Mouse (Mus musculus): ENCODE measurements around the gene Gpr15. TPM values are rescaled to one million over a fixed set of nuclear protein-coding genes. Genes with fewer than 3 reads are reported as not detected.

The Gpr15 gene
- polyA plus RNA-seq, 1 experiment: 0.03 TPM

DNA sequence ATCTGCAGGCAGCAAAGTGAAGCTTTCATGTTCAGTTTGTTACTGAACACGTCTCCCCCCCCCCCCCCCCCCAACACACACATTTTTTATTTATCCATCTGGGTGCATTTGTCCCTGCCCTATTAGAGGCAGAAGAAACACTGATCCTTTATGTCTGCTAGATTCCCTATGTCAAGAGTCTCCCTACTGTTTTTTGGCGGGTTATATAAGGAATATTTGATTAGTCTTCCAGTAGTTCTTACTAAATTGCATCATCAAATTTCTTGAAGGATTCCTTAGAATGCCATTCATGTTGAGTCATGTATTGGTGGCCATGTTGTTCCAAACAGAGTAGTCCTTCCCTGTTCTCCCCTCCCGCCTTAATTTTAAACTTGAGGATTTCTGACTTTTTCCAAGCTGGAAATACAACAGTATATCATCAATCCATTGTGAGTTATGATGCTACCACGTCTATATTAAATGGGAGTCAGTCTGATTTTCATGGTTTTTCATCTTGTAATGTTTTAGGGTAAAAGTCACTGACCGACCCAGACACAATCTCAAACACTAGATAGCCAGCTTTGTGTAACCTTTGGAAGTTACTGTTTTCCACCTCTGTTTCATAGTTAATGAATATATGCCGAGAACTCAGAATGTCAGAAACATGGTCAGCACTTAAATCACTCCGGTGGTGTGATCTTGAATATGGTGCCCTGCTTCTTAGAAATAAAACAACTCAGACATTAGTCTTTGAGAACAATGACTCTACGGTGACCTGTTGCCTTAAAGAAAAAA is 47.5 kb downstream of the Gpr15 start:
- DNase-seq (ENCODE audit: low spot score): no peak

- no peak for DNase-seq (ENCODE audit: low spot score)
Observed at GRCm38 (mm10) chr16:58670643-58671042, 48.2 kb downstream of the Gpr15 start.

GRCm38 (mm10) chr16:58669917-58670630 is 48.8 kb downstream of the Gpr15 start, which contains the start of gene Cpox:
Cpox (plus strand) TSS chr16:58670292.
- peak; percentile 74 for DNase-seq (ENCODE audit: low spot score)

DNA sequence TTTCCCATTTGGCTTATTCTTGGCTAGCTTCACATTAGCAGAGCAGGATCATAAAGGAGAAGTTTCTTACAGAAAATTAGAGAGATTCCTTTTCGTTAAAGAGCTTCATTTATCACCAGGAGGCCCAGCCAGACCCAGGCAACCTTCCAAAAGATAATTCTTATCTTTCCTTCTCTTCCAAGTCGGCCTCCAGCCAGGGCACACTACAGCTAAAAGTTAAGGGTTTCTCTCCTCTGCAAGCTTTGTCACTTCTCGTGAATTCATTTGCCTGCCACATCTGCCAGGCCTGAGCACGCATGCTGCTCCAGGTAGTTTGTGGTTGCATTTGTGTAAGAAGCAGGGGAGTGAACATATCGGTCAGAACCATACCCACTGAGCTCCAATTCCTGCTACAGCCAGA is 49.6 kb downstream of the Gpr15 start:
- DNase-seq (ENCODE audit: low spot score): no peak

DNA sequence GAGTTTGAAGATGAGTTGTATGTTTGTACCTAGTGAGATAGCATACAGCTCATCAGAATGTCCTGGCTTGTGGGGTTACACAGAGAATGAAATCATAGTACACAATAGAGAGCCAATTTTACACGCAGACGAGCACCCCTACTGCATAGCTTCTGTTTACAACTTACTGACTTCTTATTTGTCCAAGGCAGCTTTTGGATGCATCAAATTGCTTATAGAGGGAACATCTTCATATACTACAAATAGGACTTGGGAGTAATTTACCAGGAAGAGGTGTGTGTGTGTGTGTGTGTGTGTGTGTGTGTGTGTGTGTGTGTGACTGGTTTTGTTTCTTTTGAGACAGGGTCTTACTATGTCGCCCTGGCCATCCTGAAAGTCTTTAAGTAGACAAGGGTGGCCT is 50.3 kb downstream of the Gpr15 start:
- DNase-seq (ENCODE audit: low spot score): no peak

Other genes starting within 250 kb of the Gpr15 start
- 14.3 and 16.2 TPM in 2 replicates for gene St3gal6, start 194.8 kb downstream of the Gpr15 start, polyA plus RNA-seq (2012; rRNA removed)
- not detected in 2 replicates for gene Gm813, start 102.1 kb downstream of the Gpr15 start, polyA plus RNA-seq (2012; rRNA removed)
- not detected in 2 replicates for gene E330017A01Rik, start 80.3 kb downstream of the Gpr15 start, polyA plus RNA-seq (2012; rRNA removed)
- gene Cpox, start 48.8 kb downstream of the Gpr15 start, polyA plus RNA-seq (2012; rRNA removed): 20.3 and 26.5 TPM in 2 replicates
- gene Cldnd1, start 8.8 kb upstream of the Gpr15 start, polyA plus RNA-seq (2012; rRNA removed): 66.6 and 79.2 TPM in 2 replicates
- not detected in 2 replicates for gene Olfr172, start 44.1 kb upstream of the Gpr15 start, polyA plus RNA-seq (2012; rRNA removed)
- gene Olfr173, start 81.2 kb upstream of the Gpr15 start, polyA plus RNA-seq (2012; rRNA removed): not detected in 2 replicates
- gene Olfr175-ps1, start 107.7 kb upstream of the Gpr15 start, polyA plus RNA-seq (2012; rRNA removed): not detected in 2 replicates
- gene Olfr177, start 155.7 kb upstream of the Gpr15 start, polyA plus RNA-seq (2012; rRNA removed): not detected in 2 replicates
- not detected in 2 replicates for gene Olfr178, start 173.0 kb upstream of the Gpr15 start, polyA plus RNA-seq (2012; rRNA removed)
- gene Olfr181, start 209.7 kb upstream of the Gpr15 start, polyA plus RNA-seq (2012; rRNA removed): not detected in 2 replicates
- not detected in 2 replicates for gene Olfr180, start 210.3 kb upstream of the Gpr15 start, polyA plus RNA-seq (2012; rRNA removed)